13 mouse cellular contexts compared by ENCODE assay signal in the genomic region with DNA sequence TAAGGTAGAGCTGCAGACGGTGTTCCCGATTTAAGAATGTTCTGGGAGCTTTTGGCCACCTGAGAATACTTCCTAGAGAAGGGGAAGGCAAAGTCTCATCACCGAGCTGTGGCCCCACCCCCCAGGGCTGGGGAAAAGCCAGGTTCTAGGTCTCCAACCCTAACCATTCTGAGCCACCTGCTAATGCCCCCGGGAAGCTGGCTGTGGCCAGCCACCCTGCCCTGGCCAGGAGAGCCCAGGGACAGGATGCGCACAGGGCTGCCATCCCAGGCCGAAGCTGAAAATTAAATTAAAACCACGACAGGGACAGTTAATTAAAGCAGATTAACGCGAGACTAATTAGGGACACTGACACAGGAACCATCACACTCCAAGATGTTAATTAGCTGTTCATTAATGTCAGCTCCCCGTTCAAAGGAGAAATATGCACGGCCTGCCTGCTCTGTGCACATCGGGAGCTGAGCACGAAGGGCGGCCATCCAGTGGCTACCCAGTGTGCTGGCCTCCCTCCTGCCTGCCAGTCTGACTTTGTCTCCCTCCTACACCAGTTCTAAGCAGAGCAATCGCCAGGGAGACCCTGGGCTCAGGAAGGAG.
DNase-seq lines count a peak whose midpoint lies in the region; ATAC-seq and TF ChIP-seq lines count a peak whose summit lies in the region.
"Had no signal": no experiment of that assay in that cellular context is flagged by ENCODE, and none has a peak within 500 bp of the region (broad histone marks: within the 10 kb centered on the region; RNA-seq: fewer than 3 reads in every experiment).

No protein-coding gene starts in this region.

- H3K4me2 ChIP-seq in kidney, embryonic 16.5 days (replicated peaks; ENCODE audit: low read depth, low read length) = no peak overlapping the region
- H3K4me2 ChIP-seq in forebrain, embryonic 11.5 days (ENCODE audit: low read depth, low read length, severe bottlenecking) = no peak overlapping the region
- no peak overlapping the region for H3K4me2 ChIP-seq in hindbrain, postnatal 0 days (ENCODE audit: low read depth, low read length)
- H3K4me2 ChIP-seq in neural tube, embryonic 14.5 days (ENCODE audit: low read depth, low read length) = no peak overlapping the region
- H3K4me2 ChIP-seq: hindbrain, embryonic 15.5 days had no signal

- H3K36me3 ChIP-seq in kidney, embryonic 16.5 days (ENCODE audit: insufficient read depth, low read length) = no peaks in the 10 kb centered on the region
- no peaks in the 10 kb centered on the region for H3K36me3 ChIP-seq in forebrain, embryonic 11.5 days (ENCODE audit: control insufficient read depth, insufficient read depth, low read length)
- no peaks in the 10 kb centered on the region for H3K36me3 ChIP-seq in hindbrain, postnatal 0 days (ENCODE audit: insufficient read depth, low read length)
- H3K36me3 ChIP-seq in neural tube, embryonic 14.5 days (ENCODE audit: control insufficient read depth, insufficient read depth, low read length) = no peaks in the 10 kb centered on the region
- H3K36me3 ChIP-seq: hindbrain, embryonic 15.5 days had no signal

- DNase-seq in kidney, adult 11 months = no peak
- DNase-seq in forebrain, embryonic 11.5 days (ENCODE audit: low spot score) = peak; percentile 72
- DNase-seq in hindbrain, postnatal 0 days (ENCODE audit: low spot score) = peak; percentile 53
- no peak for DNase-seq in testis, postnatal 10 days (ENCODE audit: low spot score)
- DNase-seq in heart, postnatal 4 days = no peak
- DNase-seq: adrenal gland, postnatal 25 days; lung, postnatal 4 days had no signal

- TF ChIP-seq CTCF in hindbrain, postnatal 0 days (IDR thresholded peaks at IDR 0.05; ENCODE audit: low read depth) = no peak

- no peak for ATAC-seq in kidney, embryonic 16.5 days (ENCODE audit: low FRiP score, low TSS enrichment)
- ATAC-seq in forebrain, embryonic 11.5 days (replicated peaks; ENCODE audit: low FRiP score) = peak; percentile 54; the same call in 1 of the 2 replicates
- ATAC-seq in hindbrain, postnatal 0 days = no peak
- ATAC-seq in neural tube, embryonic 14.5 days (ENCODE audit: low read depth) = peak; percentile 49
- ATAC-seq: Patski had no signal

- no peak overlapping the region for H3K27ac ChIP-seq in kidney, embryonic 16.5 days (ENCODE audit: low read length)
- peak overlapping the region; percentile 69 for H3K27ac ChIP-seq in forebrain, embryonic 11.5 days (ENCODE audit: low read depth, low read length)
- H3K27ac ChIP-seq in hindbrain, postnatal 0 days = no peak overlapping the region
- no peak overlapping the region for H3K27ac ChIP-seq in neural tube, embryonic 14.5 days (ENCODE audit: low read depth, low read length)
- H3K27ac ChIP-seq: liver, embryonic 14.5 days had no signal

- H3K9me3 ChIP-seq in kidney, embryonic 16.5 days (ENCODE audit: low read length) = no peaks in the 10 kb centered on the region
- H3K9me3 ChIP-seq in forebrain, embryonic 11.5 days (ENCODE audit: control insufficient read depth, low read length) = no peaks in the 10 kb centered on the region
- H3K9me3 ChIP-seq in hindbrain, postnatal 0 days (ENCODE audit: low read length) = no peaks in the 10 kb centered on the region
- no peaks in the 10 kb centered on the region for H3K9me3 ChIP-seq in neural tube, embryonic 14.5 days (ENCODE audit: control insufficient read depth, low read length)
- H3K9me3 ChIP-seq: hindbrain, embryonic 15.5 days had no signal

- H3K9ac ChIP-seq in kidney, embryonic 16.5 days (replicated peaks; ENCODE audit: low read length) = peak overlapping the region; percentile 9; the same call in 1 of the 2 replicates
- H3K9ac ChIP-seq in forebrain, embryonic 11.5 days (ENCODE audit: low read length) = peak overlapping the region; percentile 29; the same call in 1 of the 2 replicates
- H3K9ac ChIP-seq in hindbrain, postnatal 0 days (replicated peaks; ENCODE audit: low read length) = peak overlapping the region; percentile 1; the same call in 1 of the 2 replicates
- H3K9ac ChIP-seq in neural tube, embryonic 14.5 days (replicated peaks; ENCODE audit: low read depth, low read length) = 0 out of 2 replicates have a peak overlapping the region, but pooled peaks have one; percentile 16
- H3K9ac ChIP-seq: hindbrain, embryonic 15.5 days; liver, embryonic 14.5 days had no signal

- no peak overlapping the region for H3K4me3 ChIP-seq in kidney, embryonic 16.5 days (ENCODE audit: low read length)
- H3K4me3 ChIP-seq in forebrain, embryonic 11.5 days (ENCODE audit: low read depth, low read length) = no peak overlapping the region
- H3K4me3 ChIP-seq in hindbrain, postnatal 0 days (ENCODE audit: low read length) = no peak overlapping the region
- H3K4me3 ChIP-seq in neural tube, embryonic 14.5 days (ENCODE audit: low read depth, low read length) = no peak overlapping the region
- H3K4me3 ChIP-seq: hindbrain, embryonic 15.5 days; myocyte had no signal

- peaks cover 71% of the 10 kb centered on the region for H3K4me1 ChIP-seq in kidney, embryonic 16.5 days (ENCODE audit: insufficient read depth, low read length)
- H3K4me1 ChIP-seq in forebrain, embryonic 11.5 days (replicated peaks; ENCODE audit: control insufficient read depth, insufficient read depth, low read length) = peaks cover 48% of the 10 kb centered on the region
- H3K4me1 ChIP-seq in hindbrain, postnatal 0 days (ENCODE audit: insufficient read depth, low read length) = peaks cover 27% of the 10 kb centered on the region
- H3K4me1 ChIP-seq in neural tube, embryonic 14.5 days (ENCODE audit: control insufficient read depth, insufficient read depth, low read length) = peaks cover 32% of the 10 kb centered on the region

- H3K27me3 ChIP-seq in kidney, embryonic 16.5 days (ENCODE audit: insufficient read depth, low read length) = no peaks in the 10 kb centered on the region
- no peaks in the 10 kb centered on the region for H3K27me3 ChIP-seq in forebrain, embryonic 11.5 days (ENCODE audit: control insufficient read depth, insufficient read depth, low read length)
- H3K27me3 ChIP-seq in hindbrain, postnatal 0 days (ENCODE audit: insufficient read depth, low read length) = no peaks in the 10 kb centered on the region
- no peaks in the 10 kb centered on the region for H3K27me3 ChIP-seq in neural tube, embryonic 14.5 days (ENCODE audit: control insufficient read depth, insufficient read depth, low read length)
- H3K27me3 ChIP-seq: hindbrain, embryonic 15.5 days; Patski had no signal

- WGBS in kidney, embryonic 16.5 days = 63% methylated on average over 15 of the region's 15 CpGs
- 34% methylated on average over 15 of the region's 15 CpGs for WGBS in forebrain, embryonic 11.5 days
- WGBS in hindbrain, postnatal 0 days = 31% methylated on average over 15 of the region's 15 CpGs
- 31% methylated on average over 15 of the region's 15 CpGs for WGBS in neural tube, embryonic 14.5 days

Comparison
In these comparisons a context has a peak if more than half of its experiments do, and no peak if none do; other contexts are left out.
1. ATAC-seq: peak in forebrain, embryonic 11.5 days (single experiment) and neural tube, embryonic 14.5 days (single experiment); none in kidney, embryonic 16.5 days (single experiment) and hindbrain, postnatal 0 days (single experiment).
2. DNase-seq: peak in forebrain, embryonic 11.5 days (single experiment) and hindbrain, postnatal 0 days (single experiment); none in kidney, adult 11 months (single experiment), testis, postnatal 10 days (single experiment) and heart, postnatal 4 days (single experiment).
3. Peak in every context shown above with its lines, with median percentiles within 50 percentile points of each other: H3K9ac ChIP-seq.